Mouse (Mus musculus): ENCODE results near the gene Dact1.

DNA sequence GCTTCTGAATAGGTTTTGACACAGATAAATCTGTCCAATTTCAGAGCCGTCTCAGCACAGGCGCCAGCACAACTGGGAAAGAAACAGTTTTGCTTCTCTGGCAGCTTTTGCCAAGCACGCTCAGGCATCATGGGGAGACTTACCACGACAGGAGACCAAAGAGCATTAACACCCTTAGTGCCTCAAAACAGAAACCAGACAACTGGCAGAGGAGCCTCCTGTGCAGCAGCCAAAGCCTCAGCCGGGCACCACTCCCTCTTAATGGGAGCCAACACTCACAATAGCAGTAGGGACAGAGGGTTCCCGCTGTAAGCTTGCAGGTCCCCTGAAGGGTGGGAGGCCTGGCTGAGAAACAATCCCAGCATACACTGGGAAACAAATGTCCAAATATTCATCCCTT lies 56.5 kb downstream of the Dact1 start:
- TF ChIP-seq CTCF (IDR thresholded peaks at IDR 0.05) (no peak), EP300 (IDR thresholded peaks at IDR 0.05) (no peak)

All from lung, postnatal 0 days (tissue).